Mouse (Mus musculus) megakaryocyte, adult 5-6 weeks (primary cell): ENCODE measurements around the gene Cluap1. TPM values are rescaled to one million over a fixed set of nuclear protein-coding genes. Genes with fewer than 3 reads are reported as not detected.
"Not testable (repeated sequence)": the region's sequence is repeated elsewhere in the genome, so short reads cannot be mapped to it uniquely, and the experiment has no call there.

ENCODE experiments used
- ATAC-seq: 2 replicates; pipeline ENCODE4 v1.8.0; 2016; ENCODE audit warnings: mild to moderate bottlenecking, inconsistent platforms; ENCODE audit not compliant: poor library complexity, severe bottlenecking
- total RNA-seq, 2 experiments: library from RNA; stranded (forward) in 1 of 2; stranded (reverse) in 1 of 2; fragments of 153-499, 151-499 nt in 1 of 2; fragments of 221-1000, 200-1000 nt in 1 of 2; gene quantifications; 2 replicates each; pipeline versions ENCODE4 v1.2.3 to v1.2.4; 2015 to 2017

Cluap1 gene
- total RNA-seq, 2 experiments from 2014 or later = 12.4 to 18.2 TPM

DNA sequence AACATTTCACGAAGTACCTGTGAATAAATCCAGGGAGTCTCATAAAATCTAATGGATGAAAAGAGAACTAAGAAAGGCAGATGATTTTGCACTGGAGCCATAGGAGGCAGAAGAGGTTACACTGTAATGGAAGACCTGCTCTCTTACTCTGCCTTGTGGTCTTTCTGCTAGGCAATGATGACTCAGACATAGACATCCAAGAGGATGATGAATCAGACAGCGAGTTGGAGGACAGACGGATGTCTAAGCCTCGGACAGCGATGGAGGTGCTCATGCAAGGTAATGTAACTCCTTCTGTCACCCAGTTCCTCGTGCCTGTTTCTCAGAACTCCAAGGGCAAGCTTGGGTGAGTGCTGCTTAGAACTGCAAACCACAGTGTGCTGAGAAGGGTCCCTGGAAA, 24.9 kb downstream of the Cluap1 start:
- ATAC-seq = no peak

DNA sequence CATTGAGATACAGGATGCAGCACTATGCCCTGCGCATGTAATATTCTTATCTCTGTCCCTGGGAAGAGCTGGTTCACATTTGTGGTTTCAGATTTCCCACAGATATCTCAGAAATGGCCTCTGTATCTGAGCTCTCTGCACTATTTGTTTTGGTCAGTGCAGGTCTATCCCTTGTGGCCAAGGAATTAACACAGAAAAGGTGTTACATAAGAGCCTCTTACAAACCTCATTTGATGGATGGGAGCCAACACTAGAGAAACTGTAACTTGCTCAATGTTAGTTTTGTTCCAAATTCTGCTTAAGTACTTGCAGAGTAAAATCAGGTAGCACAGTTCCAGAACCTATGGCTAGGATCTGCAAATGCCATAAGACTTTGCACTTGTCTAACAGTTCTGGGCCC, 25.5 kb downstream of the Cluap1 start:
- peak; percentile 41 for ATAC-seq

DNA sequence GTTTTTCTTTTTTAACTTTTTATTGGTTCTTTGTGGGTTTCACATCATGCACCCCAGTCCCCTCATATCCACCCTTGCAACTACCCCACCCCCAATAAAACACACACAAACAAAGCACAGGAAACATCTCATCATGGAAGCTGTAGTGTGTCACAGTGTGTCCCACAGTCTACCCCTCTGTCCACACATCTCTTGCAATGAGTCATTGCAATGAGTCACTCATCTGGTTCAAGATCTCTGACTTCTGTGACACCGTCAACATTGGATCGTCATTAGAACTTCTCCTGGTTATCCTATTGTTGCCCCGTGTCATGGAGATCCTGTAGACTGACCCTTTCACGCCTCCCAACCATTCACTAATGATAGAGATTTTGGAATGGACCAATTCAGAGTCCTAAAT, 26.1 kb downstream of the Cluap1 start:
- no peak for ATAC-seq

DNA sequence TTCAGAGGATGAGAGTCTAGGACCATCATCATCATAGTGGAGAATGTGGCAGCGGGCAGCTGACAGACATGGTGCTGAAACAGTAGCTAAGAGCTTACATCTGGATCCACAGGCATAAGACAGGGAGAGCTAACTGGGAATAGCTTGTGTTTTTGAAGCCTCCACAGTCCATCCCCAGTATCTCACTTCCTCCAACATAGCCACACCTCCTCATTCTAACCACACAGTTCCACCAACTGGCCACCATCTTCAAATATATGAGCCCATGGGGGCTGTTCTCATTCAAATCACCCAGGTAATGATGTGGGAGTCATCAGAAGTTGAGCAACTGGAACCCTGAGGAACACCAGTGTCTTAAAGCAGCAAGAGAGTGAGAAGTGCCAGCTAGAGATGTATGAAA, 42.5 kb downstream of the Cluap1 start:
- ATAC-seq = no peak

DNA sequence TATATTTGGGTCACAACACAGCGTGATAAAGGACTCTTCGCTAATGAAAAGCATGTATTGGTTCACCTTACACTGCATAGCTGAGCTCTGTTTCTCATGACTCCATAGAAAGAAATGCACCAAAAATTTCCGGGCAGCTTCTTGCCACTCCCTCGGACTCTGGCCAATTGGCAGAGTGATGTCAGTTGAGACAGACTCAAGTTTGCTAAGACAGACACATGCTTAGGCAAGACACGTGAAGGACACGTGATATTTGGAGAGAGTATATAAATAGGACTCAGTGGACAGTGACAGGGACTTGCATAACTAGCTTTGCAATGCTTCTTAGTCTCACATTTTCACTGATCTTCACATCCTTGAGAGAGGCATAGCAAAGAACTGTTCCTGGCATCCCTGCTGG, 47.8 kb downstream of the Cluap1 start:
- ATAC-seq = no peak

DNA sequence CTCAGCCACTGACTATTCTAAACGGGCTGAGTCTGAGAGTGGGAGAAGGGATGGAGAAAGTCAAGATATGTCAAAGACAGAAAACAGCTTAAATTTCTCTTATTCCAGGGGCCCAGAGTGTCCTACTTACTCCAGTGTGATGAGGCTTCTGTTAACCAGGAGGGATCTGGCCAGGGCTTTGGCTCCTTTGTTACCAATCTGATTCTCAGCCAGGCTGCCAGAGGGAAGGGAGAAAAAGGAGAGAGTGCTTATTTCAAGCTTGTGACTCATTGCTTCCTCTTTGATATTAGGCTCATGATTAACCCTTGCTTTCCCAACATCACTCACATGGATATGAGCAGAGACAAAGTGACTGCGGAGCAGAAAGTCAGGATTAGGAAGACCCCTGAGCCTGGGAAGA, 50.7 kb downstream of the Cluap1 start:
- ATAC-seq = no peak

DNA sequence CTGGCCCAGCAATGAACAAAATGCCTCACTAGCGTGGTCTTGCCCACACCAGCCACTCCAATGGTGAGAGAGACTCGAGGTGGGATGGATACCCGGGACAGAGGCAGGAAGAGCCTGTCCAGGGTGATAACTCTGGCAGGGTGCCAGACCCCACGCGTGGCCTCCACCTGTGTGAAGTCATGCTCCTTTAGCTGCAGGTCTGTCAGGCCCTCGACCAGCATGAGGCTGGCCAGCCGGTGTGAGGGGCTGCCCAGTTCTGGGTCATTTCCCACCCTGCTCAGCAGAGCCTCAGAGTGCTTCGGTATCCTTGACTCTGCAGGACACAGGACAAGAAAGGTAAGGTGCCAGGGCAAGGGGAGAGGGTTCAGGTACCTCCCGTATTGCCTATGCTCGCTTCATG, 56.4 kb downstream of the Cluap1 start:
- ATAC-seq = no peak

DNA sequence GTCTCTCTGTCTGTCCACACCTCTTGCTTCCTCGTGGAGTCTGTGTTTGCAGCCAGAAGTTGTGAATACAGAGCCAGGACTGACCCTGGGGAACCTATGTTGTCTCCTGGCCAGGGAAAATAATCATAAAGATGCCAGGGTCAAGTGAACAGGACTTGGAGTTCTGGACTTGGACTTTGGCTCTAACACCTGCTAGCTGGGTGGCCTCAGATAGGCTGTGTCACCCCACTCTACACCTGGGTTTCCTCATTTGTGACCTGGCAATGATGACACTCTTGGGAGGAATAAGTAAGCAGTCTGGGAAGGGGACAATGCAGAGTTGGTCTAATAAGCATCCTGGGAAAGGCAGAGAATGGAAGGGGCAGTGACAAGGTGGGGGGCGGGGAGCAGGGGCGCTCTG, 56.9 kb downstream of the Cluap1 start:
- ATAC-seq = no peak

DNA sequence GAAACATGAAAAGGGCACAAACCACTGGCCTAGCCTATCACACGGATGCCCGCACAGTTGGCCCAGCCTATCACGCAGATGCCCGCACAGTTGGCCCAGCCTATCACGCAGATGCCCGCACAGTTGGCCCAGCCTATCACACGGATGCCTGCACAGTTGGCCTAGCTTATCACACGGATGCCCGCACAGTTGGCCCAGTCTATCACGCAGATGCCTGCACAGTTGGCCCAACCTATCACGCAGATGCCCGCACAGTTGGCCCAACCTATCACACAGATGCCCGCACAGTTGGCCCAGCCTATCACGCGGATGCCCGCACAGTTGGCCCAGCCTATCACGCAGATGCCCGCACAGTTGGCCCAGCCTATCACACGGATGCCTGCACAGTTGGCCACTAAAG, 65.9 kb downstream of the Cluap1 start:
- ATAC-seq = not testable (repeated sequence)

DNA sequence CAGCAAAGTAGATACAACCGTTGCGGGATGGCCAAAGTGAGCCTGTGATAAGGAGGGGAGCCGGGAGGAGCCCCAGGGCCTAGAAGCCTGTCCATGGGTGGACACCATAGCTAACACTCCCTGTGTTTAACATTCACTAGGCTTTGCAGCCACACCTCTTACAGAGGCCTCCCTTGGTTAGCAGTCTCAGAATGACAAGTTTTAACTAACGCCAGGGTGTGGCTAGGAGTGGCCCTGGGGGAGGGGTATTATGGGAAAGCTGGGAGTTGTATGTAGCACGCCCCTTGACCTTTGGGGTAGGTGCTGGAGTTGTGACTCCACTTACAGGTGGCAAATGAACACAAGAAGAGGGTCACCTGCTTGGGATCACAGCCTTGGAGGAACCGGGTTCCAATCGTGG, 67.1 kb downstream of the Cluap1 start:
- ATAC-seq = no peak

DNA sequence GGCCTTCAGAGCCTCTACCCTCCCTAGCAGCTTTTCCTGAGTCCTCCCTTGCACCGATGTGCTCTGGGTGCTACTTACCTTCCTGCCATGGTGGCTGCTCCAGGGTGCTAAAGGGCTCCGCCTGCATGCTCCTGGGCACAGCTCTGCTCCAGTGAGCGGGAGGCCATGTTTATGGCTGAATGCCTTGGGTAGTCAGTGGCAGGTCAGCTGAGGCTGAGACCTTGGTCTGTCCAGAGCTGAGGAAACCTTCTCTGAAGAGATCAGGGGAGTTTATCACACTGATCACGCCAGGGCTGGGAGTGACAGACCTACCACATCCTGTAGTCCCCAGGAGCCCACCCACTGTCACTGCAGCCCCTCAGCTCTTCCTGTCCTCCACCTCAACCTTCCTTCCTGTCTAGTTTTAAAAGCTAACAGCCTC, 67.7 kb downstream of the Cluap1 start, which contains the start of gene Nlrc3:
Nlrc3 (minus strand) TSS at position 382 of the 421 bp plus-strand sequence.
- peak; percentile 83 for ATAC-seq

DNA sequence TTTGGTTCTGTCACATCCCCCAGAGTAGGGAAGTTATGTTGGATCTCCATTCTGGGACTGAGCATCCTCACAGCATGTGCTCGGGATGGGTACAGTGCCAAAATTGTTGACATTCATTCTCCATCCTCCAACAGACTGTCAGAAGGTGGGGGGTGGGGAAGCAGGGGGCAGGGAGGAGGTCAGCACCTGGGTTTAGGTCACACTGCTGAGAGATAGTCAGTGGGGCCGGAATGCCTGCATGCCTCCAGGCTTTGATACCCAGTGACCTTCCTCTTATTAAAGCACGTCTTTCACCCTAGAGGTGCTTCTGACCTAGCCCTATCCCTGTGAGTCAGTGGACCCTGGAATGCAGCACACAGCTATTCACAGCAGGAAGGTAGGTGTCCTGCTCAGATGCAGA, 68.1 kb downstream of the Cluap1 start:
- ATAC-seq = no peak

DNA sequence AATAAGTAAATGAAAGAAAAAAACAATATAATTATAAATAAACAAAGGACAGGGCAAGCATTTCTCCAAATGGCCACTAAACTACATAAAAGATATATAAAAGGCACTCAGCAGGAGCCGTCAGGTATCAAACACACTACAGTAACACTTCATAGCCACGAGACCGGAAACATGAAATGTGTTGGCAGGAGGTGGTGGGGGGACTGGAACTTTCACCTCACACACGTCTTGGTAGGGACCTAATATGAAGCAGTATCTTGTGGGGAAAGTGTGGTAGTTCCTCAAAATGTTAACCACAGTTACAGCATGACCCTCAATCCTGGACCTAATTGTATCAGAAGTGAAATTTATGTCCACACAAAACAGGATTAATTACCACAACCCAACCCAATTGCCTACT, 73.6 kb downstream of the Cluap1 start:
- ATAC-seq = peak; percentile 69

DNA sequence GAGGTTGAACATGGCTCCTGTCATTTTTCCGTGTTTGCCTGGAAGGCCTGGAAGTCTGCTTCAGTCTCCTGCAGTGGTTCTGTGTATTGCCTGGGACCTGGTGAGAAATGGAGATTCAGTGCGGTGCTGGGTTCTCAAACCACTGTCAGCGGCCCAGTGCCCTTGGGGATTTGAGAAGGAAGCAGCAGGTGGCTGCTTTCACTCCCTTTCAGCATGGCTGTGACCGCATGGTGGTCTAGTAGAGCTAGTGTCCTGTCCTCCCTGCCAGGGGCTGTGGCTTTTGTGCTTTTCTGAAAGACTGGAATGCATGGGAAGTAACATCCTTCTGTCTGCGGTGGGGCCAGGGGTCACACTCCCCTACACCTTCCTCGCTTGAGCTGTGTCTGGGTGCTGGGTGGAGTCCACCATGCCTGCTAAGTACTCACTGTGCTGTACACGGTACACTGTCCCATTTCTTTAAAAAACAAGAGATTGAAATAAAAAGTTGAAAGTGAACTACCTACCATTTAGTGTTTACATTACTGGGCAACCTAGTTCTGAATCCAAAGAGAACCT, 74.6 kb downstream of the Cluap1 start:
- no peak for ATAC-seq

DNA sequence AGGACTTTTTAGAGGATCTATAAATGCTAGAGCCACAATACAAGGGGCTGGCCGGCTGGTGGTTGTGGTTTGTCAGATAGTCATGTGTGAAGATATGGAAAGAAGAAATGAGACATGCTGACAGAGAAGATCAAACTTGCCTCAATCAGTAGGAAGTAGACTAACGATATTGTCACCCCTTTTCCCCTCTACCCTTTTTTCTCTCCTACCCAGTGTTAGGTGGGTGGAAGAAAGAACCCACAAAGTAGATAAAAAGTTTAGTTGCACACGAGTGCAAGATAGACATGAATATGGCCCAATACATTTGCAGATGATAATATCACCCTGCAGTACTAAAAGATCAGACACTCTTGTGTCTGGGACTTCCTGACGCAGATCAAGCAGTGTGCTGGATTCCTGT, 79.8 kb downstream of the Cluap1 start:
- peak; percentile 47 for ATAC-seq

Other genes with a start within 250 kb of the Cluap1 start
- gene Mefv, start 190.7 kb upstream of the Cluap1 start, total RNA-seq (2015) = 27.5 and 28.6 TPM in 2 replicates
- 79.8 and 84.7 TPM in 2 replicates for gene Mefv, start 190.7 kb upstream of the Cluap1 start, total RNA-seq (2017)
- 29.0 and 29.7 TPM in 2 replicates for gene Zfp263, start 164.7 kb upstream of the Cluap1 start, total RNA-seq (2015)
- gene Zfp263, start 164.7 kb upstream of the Cluap1 start, total RNA-seq (2017) = 35.1 and 40.4 TPM in 2 replicates
- not detected in 2 replicates for gene Olfr15, start 77.9 kb upstream of the Cluap1 start, total RNA-seq (2015)
- gene Olfr15, start 77.9 kb upstream of the Cluap1 start, total RNA-seq (2017) = not detected in 2 replicates
- 0.21 and 0.74 TPM in 2 replicates for gene Zfp174, start 61.5 kb upstream of the Cluap1 start, total RNA-seq (2015)
- gene Zfp174, start 61.5 kb upstream of the Cluap1 start, total RNA-seq (2017) = 0.20 and 0.22 TPM in 2 replicates
- 157 and 163 TPM in 2 replicates for gene Naa60, start 36.4 kb upstream of the Cluap1 start, total RNA-seq (2015)
- gene Naa60, start 36.4 kb upstream of the Cluap1 start, total RNA-seq (2017) = 61.0 and 64.2 TPM in 2 replicates
- 9.9 and 11.0 TPM in 2 replicates for gene Zfp597, start 24.2 kb upstream of the Cluap1 start, total RNA-seq (2015)
- 20.8 and 22.5 TPM in 2 replicates for gene Zfp597, start 24.2 kb upstream of the Cluap1 start, total RNA-seq (2017)
- not detected in 2 replicates for gene Gm20695, start 24.2 kb upstream of the Cluap1 start, total RNA-seq (2015)
- gene Gm20695, start 24.2 kb upstream of the Cluap1 start, total RNA-seq (2017) = 0.98 and 1.3 TPM in 2 replicates
- 1.2 and 5.9 TPM in 2 replicates for gene 1700037C18Rik, start 112 bp upstream of the Cluap1 start, total RNA-seq (2015)
- gene 1700037C18Rik, start 112 bp upstream of the Cluap1 start, total RNA-seq (2017) = 0.85 and 3.2 TPM in 2 replicates
- 0.98 and 1.0 TPM in 2 replicates for gene Nlrc3, start 67.8 kb downstream of the Cluap1 start, total RNA-seq (2015)
- 0.51 and 1.1 TPM in 2 replicates for gene Nlrc3, start 67.8 kb downstream of the Cluap1 start, total RNA-seq (2017)
- 18.7 and 23.5 TPM in 2 replicates for gene Slx4, start 95.0 kb downstream of the Cluap1 start, total RNA-seq (2015)
- gene Slx4, start 95.0 kb downstream of the Cluap1 start, total RNA-seq (2017) = 19.2 and 34.6 TPM in 2 replicates
- not detected in 2 replicates for gene Dnase1, start 128.1 kb downstream of the Cluap1 start, total RNA-seq (2015)
- 0.18 TPM in 1 of 2 replicates, not detected in the other for gene Dnase1, start 128.1 kb downstream of the Cluap1 start, total RNA-seq (2017)
- gene Trap1, start 169.0 kb downstream of the Cluap1 start, total RNA-seq (2015) = 25.5 and 30.1 TPM in 2 replicates
- 50.7 and 53.7 TPM in 2 replicates for gene Trap1, start 169.0 kb downstream of the Cluap1 start, total RNA-seq (2017)